Mouse (Mus musculus): ENCODE data around the gene Adat1.
A peak's percentile ranks its signal among the peaks of the same experiment; 100 is the strongest.

- peak; percentile 28; the same call in 1 of the 2 replicates for TF ChIP-seq CTCF (IDR thresholded peaks at IDR 0.05; ENCODE audit: extremely low read depth, insufficient read length, insufficient replicate concordance, low read depth, low read length)
- TF ChIP-seq POLR2A (IDR thresholded peaks at IDR 0.05; ENCODE audit: low read depth, low read length) = no peak
Measured at GRCm38 (mm10) chr8:111982116-111982515, 10.0 kb downstream of the Adat1 start.

All from small intestine, adult 2 months (tissue).